Mouse (Mus musculus) frontal cortex, postnatal 25 days (tissue): ENCODE data around the gene 2510039O18Rik.

ENCODE experiments used
- DNase-seq, 2 experiments: peaks; one replicate each; pipeline ENCODE4 v3.0.0; 2022; ENCODE audit warnings: low spot score in 2 of 2

2510039O18Rik gene

DNA sequence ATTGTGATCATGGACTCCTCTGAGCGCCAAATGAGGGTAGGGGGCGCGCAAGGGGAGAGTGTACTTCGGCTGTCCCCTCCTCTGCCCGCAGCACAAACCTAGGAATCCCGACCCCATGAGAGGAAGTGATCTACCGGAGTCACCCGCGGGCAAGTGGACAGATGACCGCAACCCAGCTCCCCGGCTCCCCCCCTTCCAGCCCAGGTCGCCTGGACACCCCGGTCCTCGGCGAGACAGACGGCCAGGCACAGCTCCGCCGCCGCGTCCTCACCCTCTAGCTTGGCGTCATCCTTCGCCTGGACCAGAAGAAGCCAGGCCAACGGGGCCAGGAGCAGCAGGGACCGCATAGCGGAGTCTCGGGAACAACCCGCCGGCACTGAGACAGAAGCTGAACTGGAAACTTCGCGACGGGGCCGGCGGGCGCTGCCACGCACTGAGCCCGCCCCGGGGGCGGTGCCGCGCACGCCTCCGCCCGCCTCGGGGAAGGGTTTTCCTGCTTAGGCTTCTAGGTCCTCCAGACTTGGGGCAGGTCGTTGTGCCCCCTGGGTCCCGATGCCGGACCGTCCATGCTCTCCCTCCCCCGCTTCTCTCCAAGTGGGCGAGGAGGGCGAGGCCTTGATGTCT, 4.3 kb upstream of the 2510039O18Rik start, which contains the start of gene Plod1:
Gene Plod1, minus strand, starts transcription at position 437 of the 624 bp plus-strand sequence.
- DNase-seq: peak; percentile 47 to 58

DNA sequence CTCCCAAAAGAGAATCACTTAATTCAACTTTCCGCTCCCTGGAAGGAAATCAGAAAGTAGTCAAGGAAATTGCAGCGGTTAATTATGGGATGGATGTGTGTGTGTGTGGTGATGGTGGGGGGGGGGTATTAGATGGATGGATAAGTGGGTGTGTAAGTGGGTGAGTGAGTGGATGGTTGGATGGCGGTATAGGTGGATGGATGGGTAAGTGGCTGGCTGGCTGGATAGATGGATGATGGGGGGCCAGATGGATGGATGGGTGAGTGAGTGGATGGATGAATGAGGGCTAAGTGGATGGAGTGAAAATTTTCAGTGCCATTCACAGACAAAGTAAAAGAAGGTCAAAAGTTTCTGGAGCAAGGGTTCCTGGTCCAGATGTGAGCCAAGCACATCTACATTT, 3.7 kb upstream of the 2510039O18Rik start:
- DNase-seq: no peak

DNA sequence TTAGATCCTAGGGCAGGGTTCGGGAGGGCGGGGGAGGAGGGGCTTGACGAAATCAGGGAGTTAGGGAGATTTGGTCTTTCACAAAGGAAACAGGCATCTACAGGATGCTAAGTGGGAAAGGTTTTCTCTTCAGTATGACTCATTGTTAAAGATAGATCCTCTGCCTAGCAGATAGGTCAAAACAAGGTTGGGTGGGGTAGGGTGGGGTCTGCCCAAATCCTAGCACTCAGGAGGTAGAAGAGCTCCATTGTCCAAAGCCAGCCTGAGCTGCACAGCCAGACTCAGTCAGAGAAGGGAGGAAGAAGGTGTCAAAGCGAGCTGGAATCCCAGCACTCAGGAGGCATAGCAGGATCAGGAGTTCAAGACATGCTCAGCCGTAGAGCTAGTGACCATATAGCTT, 3.2 kb upstream of the 2510039O18Rik start:
- DNase-seq: no peak

DNA sequence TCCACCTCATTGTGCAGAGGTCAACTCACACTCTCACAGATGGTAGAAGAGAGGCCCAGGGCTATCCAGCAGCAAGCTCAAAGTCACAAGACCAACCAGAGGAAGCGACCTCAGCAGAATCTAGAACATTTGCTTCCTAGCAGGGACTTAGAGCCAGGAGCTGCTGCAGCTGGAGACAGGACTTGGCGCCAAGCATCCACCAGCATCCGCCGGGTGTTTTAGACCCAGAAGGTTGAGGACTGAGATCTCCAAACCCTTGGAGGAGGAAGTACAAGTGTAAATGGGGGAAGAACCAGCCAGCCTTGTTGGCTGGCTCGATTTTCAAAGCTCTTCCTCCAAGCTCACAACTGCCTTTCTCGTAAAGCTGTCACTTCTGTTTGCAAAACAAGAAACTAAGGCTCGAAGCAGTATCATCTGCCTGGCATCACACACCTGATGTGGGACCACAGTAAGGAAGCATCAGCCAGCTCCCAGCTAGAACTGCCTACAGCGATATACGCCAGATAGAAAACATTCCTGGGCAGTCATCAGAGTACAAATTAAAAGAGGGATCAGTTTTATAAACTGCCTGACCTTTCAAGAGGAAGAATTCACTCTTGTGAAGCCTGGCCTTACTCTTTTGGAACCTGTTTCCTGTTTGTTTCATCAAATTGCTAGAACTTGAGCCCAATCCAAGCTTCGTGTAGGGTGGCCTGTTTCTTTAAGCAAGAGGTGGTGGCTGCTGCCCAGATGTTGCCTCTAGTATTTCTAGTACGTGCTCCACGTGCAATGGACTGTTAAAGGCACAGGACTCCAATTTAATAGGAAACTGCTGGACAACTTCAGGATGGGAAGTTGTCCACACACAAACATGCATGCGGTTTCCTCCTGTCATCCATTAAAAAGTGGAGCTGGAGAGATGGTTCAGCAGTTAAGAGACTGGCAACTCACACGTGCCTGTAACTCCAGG, 2.3 kb upstream of the 2510039O18Rik start:
- no peak for DNase-seq

DNA sequence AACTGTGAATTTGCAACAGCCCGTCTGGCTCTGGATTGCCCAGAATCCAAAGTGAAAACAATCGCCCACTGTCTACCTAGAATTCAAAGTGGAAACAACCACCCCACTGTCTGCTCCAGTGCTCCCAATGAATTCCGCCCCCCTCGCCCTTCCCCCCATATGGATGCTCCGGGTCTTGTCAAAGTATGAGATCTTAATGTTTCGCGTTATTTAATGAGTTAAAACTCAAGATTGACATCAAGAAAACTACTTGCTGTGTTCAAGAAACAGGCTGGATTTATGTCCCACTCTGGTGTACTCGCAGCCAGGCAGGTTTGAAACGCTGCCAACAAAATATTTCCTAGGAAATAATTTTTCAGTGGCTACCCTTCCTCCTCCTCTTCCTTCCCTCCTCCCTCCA, 584 bp upstream of the 2510039O18Rik start:
- no peak for DNase-seq

DNA sequence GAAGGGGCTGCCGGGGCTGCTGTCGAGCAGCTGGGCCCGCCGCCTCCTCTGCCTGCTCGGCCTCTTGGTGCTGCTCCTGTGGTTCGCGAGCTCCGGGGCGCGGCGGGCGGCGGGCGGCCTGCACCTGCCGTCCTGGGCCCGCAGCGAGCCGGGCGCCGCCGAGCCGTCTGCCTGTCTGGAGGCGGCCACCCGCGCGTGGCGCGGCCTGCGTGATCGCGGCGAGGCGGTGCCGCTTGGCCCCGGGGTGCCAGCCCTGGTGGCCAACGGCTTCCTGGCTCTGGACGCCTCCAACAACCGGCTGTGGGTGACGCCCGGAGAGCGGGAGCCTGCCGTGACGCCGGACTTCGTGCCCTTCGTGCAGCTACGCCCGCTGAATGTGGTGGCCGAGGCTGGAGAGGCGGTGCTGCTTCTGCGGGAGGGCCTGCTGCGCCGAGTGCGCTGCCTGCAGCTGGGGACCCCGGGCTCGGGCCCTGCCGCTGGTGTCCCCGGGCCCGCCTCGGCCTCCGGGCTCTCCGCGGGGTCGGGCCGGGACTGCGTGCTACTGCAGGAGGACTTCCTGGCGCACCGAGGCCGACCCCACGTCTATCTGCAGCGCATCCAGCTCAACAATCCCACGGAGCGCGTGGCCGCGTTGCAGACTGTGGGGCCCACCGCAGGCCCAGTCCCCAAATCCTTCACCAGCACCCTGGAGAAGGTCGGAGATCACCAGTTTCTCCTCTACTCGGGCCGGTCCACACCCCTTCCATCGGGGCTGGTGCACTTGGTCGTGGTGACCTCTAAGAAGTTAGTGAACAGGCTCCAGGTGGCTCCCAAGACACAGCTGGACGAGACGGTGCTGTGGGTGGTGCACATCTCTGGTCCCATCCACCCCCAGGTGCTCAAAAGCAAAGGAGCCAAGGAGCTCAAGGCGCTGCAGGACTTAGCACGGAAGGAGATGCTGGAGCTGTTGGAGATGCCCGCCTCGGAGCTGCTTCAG, 638 bp downstream of the 2510039O18Rik start:
- peak; percentile 36 to 39 for DNase-seq

DNA sequence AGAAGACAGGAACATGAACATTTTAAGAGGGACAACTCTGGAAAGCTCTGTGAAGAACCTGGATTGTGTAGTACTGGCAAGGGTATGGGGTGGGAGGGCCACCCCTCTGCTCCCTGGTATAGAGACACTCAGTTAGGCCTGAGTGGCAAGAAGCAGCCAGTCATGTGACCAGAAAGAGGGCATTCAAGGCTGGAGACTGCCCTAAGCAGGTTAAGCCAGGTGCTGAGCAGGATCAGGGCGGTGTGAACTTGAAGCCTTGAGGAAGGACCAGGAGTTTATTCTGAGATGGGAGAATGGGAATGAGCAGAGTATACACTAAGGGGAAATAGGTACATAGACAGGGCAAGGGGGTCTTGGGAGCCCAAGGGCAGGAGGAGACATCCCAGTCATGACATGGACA, 2.3 kb downstream of the 2510039O18Rik start:
- no peak for DNase-seq

DNA sequence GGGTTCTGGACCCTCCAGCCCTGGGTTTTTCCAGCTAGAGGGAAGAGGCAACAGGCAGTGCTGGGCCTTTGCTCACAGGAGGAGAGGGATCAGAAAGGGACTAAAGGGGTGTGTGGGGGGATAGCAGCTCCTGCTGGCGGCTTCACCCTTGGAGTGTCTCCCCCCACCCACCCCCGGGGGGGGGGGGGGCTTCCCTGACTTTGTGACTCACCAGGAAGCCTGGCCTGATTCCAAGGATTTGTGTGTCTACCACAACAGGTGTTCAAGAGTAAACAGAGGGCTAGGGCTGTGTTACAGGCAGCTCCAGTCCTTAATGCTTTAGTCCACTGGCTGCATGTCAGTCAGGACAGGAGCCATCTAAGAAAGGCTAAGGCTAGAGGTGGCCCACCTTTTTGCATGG, 6.8 kb downstream of the 2510039O18Rik start:
- DNase-seq: no peak

DNA sequence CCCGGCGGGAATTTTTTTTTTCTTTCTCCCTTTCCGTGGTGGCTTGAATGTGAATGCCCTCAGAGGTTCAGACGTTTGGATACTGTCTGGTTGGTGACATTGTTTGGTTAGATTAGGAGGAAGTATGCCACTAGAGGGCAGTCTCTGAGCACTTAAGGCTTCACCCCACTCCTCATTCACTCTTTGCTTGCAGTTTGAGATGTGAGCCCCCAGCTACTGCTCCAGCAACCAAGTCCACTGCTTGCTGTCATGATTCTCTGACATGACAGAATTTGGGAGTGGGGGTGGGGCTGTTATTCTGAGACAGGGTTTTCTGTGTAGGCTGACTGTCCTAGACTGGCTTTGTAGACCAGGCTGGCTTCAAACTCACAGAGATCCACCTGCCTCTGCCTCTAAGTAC, 12.9 kb downstream of the 2510039O18Rik start:
- DNase-seq: no peak

DNA sequence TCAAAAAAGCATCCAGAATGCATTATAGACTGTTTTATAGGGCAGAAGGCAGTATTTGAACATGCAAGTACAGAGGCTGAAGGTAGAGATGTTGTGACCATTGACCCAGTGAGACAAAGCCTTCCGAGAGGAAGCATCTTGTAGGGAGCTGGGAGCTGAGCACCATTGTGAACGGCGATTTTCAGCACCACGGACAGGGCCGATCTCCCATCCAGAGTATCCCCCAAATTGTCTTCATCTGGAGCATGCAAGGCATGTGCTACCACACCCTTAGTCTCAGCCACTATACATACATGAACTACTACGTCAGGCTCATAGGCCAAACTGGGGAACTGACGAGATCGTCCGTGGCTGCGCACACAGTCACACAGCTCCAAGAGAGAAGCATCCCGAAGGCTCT, 16.4 kb downstream of the 2510039O18Rik start:
- no peak for DNase-seq

DNA sequence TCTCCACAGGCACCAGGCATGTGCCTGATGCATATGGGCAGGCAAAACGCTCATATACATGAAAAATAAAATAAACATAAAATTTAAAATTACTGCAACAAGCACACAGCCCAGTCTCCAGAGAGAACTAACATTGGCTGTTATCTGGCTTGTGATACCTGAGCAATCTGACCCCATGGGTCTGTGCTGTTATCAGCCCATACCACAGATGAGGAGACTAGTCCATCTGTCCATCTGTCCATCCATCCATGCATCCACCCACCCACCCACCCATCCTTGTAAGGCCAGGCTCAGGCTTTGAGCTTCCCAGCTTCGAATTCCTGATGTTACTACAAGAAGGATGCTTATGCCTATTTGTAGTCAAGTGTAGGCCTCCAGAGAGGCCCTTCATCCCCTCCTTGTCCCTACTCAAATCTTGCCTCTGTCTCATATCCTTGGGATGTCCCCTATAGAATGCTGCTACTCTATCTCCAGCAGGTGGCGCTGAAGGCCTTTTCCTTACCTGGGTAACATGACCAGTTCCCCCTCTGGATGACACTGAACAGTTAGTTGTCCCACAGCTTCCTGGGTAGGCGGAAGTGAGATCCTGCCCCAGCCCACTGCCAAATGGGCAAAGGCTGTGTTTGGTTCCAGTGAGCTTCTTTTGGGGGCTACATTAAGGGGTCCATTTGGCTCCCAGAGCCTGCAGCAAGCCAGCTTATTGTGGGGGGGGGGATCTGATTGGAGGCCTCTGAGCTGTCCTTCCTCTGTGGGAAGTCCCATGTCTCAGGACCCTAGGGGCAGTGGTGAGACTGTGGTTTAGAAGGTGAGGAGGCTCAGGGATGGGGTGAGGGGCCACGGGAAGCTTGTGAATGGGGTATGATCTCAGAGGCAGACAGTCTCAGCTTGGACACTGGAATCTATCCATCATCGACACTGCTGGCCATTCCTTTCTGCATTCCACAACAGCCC, 19.5 kb downstream of the 2510039O18Rik start:
- peak; percentile 46 to 52 for DNase-seq

DNA sequence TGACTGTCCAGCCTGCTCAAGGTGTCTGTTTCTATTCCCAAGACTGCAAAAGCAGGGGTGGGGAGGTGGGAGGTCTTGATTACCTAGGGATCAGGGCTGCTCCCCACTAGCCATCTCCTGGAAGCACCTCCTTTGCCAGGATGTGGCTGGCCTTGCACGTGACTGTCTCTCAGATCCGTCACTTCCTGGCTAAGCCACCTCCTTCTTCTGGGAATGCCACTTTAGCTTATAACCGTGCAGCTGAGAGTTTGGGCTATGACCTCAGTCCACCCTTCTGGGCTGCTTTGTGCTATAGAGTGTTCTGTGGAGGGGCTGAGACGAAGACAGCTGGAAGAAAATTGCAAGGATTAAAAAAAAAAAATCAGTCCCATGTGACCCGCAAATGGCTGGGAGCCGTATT, 22.1 kb downstream of the 2510039O18Rik start:
- DNase-seq: no peak

DNA sequence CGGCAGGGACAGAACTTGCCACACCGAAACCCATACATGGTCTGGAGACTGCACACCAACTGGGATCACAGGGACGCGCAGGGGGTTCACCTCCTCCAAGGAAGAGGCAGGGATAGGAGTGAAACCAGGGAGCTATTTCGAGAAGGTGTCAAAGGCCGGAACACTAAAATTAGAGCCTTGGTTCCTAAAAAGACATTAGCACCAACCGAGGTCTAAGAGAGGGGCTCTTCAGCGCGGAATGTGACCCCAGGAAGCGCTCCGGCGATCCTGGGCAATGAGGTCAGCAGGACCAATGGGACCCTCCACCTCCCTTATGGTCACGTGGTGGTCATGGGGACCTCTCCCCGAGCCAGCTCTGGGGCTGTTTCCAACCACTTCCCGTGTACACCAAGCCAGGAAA, 22.9 kb downstream of the 2510039O18Rik start:
- DNase-seq: no peak

DNA sequence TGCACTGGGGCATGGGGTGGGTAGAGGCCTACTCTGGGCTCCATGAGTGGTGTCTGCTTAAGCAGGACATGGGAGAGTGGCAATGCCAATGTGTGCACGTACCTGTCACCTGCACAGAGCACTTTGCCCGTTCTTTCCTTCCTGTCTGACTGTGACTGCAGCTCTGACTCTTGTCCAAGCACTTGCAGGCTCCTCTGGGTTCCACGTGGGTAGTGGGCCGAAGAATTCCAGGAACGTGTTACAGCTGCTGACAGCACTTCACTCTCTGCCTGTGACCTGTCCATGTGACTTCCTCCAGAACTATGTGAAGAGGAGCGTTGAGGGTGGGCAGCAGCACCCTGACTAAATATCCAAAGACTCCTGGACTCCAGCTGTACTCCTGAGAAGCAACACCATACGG, 25.0 kb downstream of the 2510039O18Rik start:
- no peak for DNase-seq

DNA sequence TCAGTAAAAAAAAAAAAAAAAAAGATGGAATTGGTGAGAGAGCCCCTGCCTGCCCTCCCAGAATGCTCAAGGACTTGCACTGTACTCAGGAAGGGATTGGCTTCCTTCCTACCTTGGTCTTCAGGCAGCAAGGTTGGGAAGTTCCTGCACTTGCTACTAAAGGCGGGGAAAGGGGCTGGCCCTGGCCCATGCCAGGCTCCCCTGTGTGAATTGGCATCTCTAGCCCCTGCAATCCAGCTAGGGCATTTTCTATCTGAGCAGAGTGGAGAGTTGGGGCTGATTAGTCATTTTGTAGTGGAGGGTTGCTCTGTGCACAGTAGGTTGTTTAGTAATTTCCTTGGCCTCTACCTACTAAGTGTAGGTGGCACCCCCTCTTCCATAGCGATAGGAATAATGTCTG, 28.1 kb downstream of the 2510039O18Rik start:
- no peak for DNase-seq

DNA sequence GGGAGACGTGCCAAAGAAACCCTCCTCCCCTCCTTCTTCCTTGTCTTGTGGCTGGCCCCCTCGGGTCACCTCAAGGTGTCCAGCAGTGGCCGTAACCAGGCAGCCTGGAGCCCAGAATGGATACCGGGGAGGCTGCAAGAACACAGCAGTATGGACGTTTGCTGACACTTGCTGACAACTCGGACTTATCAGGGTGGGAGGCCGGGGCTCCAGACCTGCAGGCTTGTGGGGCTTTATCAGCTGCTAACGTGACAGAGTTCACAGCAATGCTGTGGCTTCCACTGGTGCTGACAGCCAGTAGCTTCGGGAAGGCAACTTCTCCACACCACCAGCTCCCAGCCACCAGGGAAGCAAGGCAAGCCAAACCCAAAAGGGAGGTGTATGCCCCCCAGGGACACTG, 28.6 kb downstream of the 2510039O18Rik start:
- no peak for DNase-seq

DNA sequence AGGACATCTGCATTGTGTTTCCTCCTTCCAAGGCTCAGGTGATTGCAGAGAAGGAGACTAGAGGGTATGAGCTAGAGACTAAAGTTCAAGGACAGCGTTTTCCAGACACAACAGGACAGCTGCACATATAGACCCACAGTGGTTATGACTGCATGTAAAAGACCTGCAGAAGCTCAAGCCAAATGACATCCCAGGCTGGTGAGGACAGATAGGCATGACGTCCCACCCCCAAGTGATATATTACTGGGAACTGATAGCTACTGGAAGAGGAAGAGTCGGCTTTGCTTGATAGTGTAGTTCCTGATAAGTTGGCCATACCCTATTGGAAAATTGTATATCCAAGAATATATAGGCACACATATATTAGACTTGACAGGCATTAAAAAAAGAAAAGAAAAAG, 35.5 kb downstream of the 2510039O18Rik start:
- no peak for DNase-seq

DNA sequence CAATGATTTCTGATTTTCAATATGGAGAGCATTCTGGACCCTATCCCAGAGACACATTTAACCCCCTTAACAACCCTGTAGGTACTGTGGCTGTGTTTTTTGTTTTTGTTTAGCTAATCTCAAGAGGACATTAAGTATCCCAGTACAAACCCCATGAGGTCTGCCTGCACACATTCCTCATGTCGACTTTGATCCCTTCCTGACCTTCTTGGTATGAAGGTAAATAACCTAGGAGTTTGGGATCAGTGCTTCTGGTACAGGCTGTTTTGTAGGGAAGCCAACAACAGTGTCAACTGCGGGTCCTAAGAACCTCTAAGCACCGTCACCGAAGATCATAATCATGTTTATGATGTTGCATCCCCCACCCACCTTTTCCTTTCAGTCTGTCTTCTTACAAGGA, 37.0 kb downstream of the 2510039O18Rik start:
- DNase-seq: no peak

DNA sequence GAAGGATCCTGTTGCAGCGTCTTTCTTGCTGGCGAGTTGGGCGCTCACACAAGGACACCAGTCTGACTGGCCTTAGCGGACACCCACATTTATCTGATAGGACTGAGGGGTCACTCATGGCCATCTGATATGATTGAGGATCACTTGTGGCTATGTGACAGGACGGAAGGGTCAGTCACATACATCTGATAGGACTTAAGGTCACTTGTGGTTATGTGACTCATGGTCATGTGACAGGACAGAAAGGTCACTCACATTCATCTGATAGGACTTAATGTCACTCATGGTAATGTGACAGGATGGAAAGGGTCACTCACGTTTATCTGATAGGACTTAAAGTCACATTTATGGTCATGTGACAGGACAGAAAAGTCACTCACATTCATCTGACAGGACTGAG, 37.7 kb downstream of the 2510039O18Rik start:
- no peak for DNase-seq

DNA sequence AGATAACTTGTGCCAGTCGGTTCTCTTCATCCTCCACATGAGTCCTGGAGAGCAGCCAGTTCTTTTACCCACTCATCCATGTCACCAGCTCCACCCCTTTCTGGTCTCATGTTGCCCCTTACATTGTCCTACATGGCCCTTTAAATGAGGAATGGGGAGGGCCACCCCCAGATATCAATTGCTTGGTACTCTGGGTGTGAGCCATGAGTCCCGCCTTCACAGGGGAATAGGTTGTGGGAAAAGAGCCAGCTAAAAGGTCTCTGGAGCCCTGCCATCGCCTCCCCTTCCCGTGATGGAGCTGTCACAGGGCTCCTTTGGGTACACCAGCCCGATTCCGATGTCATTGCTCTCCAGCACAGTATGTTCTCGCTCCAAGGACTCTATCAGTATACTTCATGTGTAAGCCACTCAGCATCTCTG, 38.8 kb downstream of the 2510039O18Rik start:
- DNase-seq: no peak
